Mouse (Mus musculus) stomach, embryonic 14.5 days (tissue): Measurements from ENCODE around the gene Hectd1. TPM values are rescaled to one million over a fixed set of nuclear protein-coding genes. Genes with fewer than 3 reads are reported as not detected.

Experiments
- ATAC-seq: fragments of 200-750 bp; cut with Nextera tagmentation; 2 replicates; pipeline ENCODE4 v1.8.0; 2017; ENCODE audit warnings: low read depth, moderate TSS enrichment; ENCODE audit not compliant: insufficient number of reproducible peaks, insufficient read depth, low FRiP score
- H3K27ac ChIP-seq: fragments of 300-500 bp; sonication (generic); 2 replicates; pipeline ENCODE4 v1.5.1; 2014; ENCODE audit warnings: mild to moderate bottlenecking, low read length, moderate library complexity, mixed read lengths
- H3K27me3 ChIP-seq: fragments of 300-500 bp; sonication (generic); 2 replicates; pipeline ENCODE4 v1.6.1; 2014; ENCODE audit warnings: low read length, control low read depth, mixed read lengths; ENCODE audit not compliant: control insufficient read depth, insufficient read depth
- H3K36me3 ChIP-seq: fragments of 300-500 bp; sonication (generic); 2 replicates; pipeline ENCODE4 v1.6.1; 2014; ENCODE audit warnings: mild to moderate bottlenecking, control low read depth, low read length, moderate library complexity, mixed read lengths; ENCODE audit not compliant: control insufficient read depth, insufficient read depth
- H3K4me1 ChIP-seq: fragments of 300-500 bp; sonication (generic); 2 replicates; pipeline ENCODE4 v1.6.1; 2014; ENCODE audit warnings: low read length, control low read depth, mixed read lengths; ENCODE audit not compliant: control insufficient read depth, insufficient read depth
- H3K4me2 ChIP-seq: fragments of 300-500 bp; sonication (generic); replicated peaks from 2 replicates; pipeline ENCODE4 v1.6.1; 2014; ENCODE audit warnings: low read depth, low read length, control low read depth
- H3K4me3 ChIP-seq: fragments of 300-500 bp; sonication (generic); 2 replicates; pipeline ENCODE4 v1.5.1; 2014; ENCODE audit warnings: low read depth, low read length, control low read depth
- H3K9ac ChIP-seq: fragments of 300-500 bp; sonication (generic); replicated peaks from 2 replicates; pipeline ENCODE4 v1.6.1; 2014; ENCODE audit warnings: low read depth, mild to moderate bottlenecking, control low read depth, low read length, moderate library complexity, mixed read lengths
- H3K9me3 ChIP-seq: fragments of 300-500 bp; sonication (generic); 2 replicates; pipeline ENCODE4 v1.6.1; 2016; ENCODE audit warnings: low read depth, low read length, control low read depth; ENCODE audit not compliant: control insufficient read depth
- WGBS: fragments of 180-500 bp; shearing (Covaris S2); extraction: QIAGEN DNeasy Blood & Tissue Kit; methylation state at CpG from one replicate; pipeline ENCODE4 v1.1.7; 2014; 5-methylcytosine and 5-hydroxymethylcytosine counted together
- polyA plus RNA-seq: library from polyadenylated mRNA; unstranded; fragments of >200 nt; fragmentation: Nextera tagmentation; extraction: Ambion mirVana; gene quantifications from 2 replicates; pipeline ENCODE4 v1.2.1, GENCODE M21; 2014

The Hectd1 gene
- polyA plus RNA-seq, 1 experiment from 2014 or later, result 52.3 TPM

- Histone ChIP-seq H3K9me3 (no peaks in the 10 kb centered on the region), H3K9ac (no peak overlapping the region), H3K4me2 (no peak overlapping the region), H3K4me3 (no peak overlapping the region), H3K27ac (no peak overlapping the region), H3K36me3 (no peaks in the 10 kb centered on the region), H3K4me1 (peaks cover 15% of the 10 kb centered on the region), H3K27me3 (no peaks in the 10 kb centered on the region)
- 71% methylated on average over 1 of the region's 1 CpGs for WGBS
- no peak for ATAC-seq
These were observed 92.5 kb downstream of the Hectd1 start for GRCm38 (mm10) chr12:51736807-51737206.

- Histone ChIP-seq H3K27me3 (no peaks in the 10 kb centered on the region), H3K4me2 (no peak overlapping the region), H3K27ac (peak overlapping the region; percentile 63; the same call in 1 of the 2 replicates), H3K9me3 (no peaks in the 10 kb centered on the region), H3K36me3 (no peaks in the 10 kb centered on the region), H3K4me1 (peaks cover 15% of the 10 kb centered on the region), H3K9ac (no peak overlapping the region), H3K4me3 (no peak overlapping the region)
- WGBS, result 67% methylated on average over 3 of the region's 3 CpGs
- no peak for ATAC-seq
These were observed 93.0 kb downstream of the Hectd1 start for GRCm38 (mm10) chr12:51736381-51736780.

GRCm38 (mm10) chr12:51735840-51736271 lies 93.5 kb downstream of the Hectd1 start:
- 39% methylated on average over 7 of the region's 7 CpGs for WGBS
- H3K9ac ChIP-seq, result no peak overlapping the region
- H3K4me3 ChIP-seq, result no peak overlapping the region
- peaks cover 15% of the 10 kb centered on the region for H3K4me1 ChIP-seq
- ATAC-seq, result peak; percentile 79
- no peaks in the 10 kb centered on the region for H3K27me3 ChIP-seq
- H3K9me3 ChIP-seq, result no peaks in the 10 kb centered on the region
- peak overlapping the region; percentile 63; the same call in 1 of the 2 replicates for H3K27ac ChIP-seq
- no peak overlapping the region for H3K4me2 ChIP-seq
- H3K36me3 ChIP-seq, result no peaks in the 10 kb centered on the region

GRCm38 (mm10) chr12:51734605-51735211 lies 94.6 kb downstream of the Hectd1 start:
- no peak for ATAC-seq
- Histone ChIP-seq H3K9ac (no peak overlapping the region), H3K4me1 (peaks cover 15% of the 10 kb centered on the region), H3K9me3 (no peaks in the 10 kb centered on the region), H3K27me3 (no peaks in the 10 kb centered on the region), H3K36me3 (no peaks in the 10 kb centered on the region), H3K4me3 (no peak overlapping the region), H3K4me2 (peak overlapping the region; percentile 13), H3K27ac (peak overlapping the region; percentile 66)
- 51% methylated on average over 14 of the region's 14 CpGs for WGBS

- 94% methylated on average over 9 of the region's 9 CpGs for WGBS
- no peaks in the 10 kb centered on the region for H3K9me3 ChIP-seq
- H3K4me2 ChIP-seq, result no peak overlapping the region
- H3K27ac ChIP-seq, result no peak overlapping the region
- no peak for ATAC-seq
- peaks cover 3% of the 10 kb centered on the region for H3K4me1 ChIP-seq
- H3K4me3 ChIP-seq, result no peak overlapping the region
- no peaks in the 10 kb centered on the region for H3K36me3 ChIP-seq
- no peak overlapping the region for H3K9ac ChIP-seq
- H3K27me3 ChIP-seq, result no peaks in the 10 kb centered on the region
These were observed 99.5 kb downstream of the Hectd1 start for GRCm38 (mm10) chr12:51729827-51730226.

- WGBS, result 69% methylated on average over 11 of the region's 11 CpGs
- H3K4me3 ChIP-seq, result no peak overlapping the region
- ATAC-seq, result no peak
- H3K4me1 ChIP-seq, result no peaks in the 10 kb centered on the region
- no peaks in the 10 kb centered on the region for H3K27me3 ChIP-seq
- H3K27ac ChIP-seq, result peak overlapping the region; percentile 44; the same call in 1 of the 2 replicates
- H3K4me2 ChIP-seq, result no peak overlapping the region
- H3K9me3 ChIP-seq, result no peaks in the 10 kb centered on the region
- no peak overlapping the region for H3K9ac ChIP-seq
- H3K36me3 ChIP-seq, result no peaks in the 10 kb centered on the region
These were observed 100.3 kb downstream of the Hectd1 start for GRCm38 (mm10) chr12:51729058-51729457.

- H3K36me3 ChIP-seq, result no peaks in the 10 kb centered on the region
- ATAC-seq, result 0 out of 2 replicates have a peak, but pooled peaks have one; percentile 46
- no peak overlapping the region for H3K9ac ChIP-seq
These were observed 107.5 kb downstream of the Hectd1 start for GRCm38 (mm10) chr12:51721836-51722235.

GRCm38 (mm10) chr12:51718617-51719016 lies 110.7 kb downstream of the Hectd1 start:
- Histone ChIP-seq H3K4me3 (no peak overlapping the region), H3K9me3 (no peaks in the 10 kb centered on the region), H3K9ac (no peak overlapping the region), H3K36me3 (no peaks in the 10 kb centered on the region), H3K27ac (no peak overlapping the region), H3K4me2 (no peak overlapping the region), H3K4me1 (no peaks in the 10 kb centered on the region), H3K27me3 (no peaks in the 10 kb centered on the region)
- 89% methylated on average over 6 of the region's 6 CpGs for WGBS
- ATAC-seq, result no peak

More at GRCm38 (mm10) chr12:51721836-51722235, 107.5 kb downstream of the Hectd1 start:
- Histone ChIP-seq H3K4me3 (no peak overlapping the region), H3K27me3 (no peaks in the 10 kb centered on the region), H3K4me2 (no peak overlapping the region), H3K27ac (no peak overlapping the region), H3K4me1 (no peaks in the 10 kb centered on the region), H3K9me3 (no peaks in the 10 kb centered on the region)
- 85% methylated on average over 8 of the region's 8 CpGs for WGBS

- Histone ChIP-seq H3K36me3 (no peaks in the 10 kb centered on the region), H3K4me2 (no peak overlapping the region), H3K4me3 (no peak overlapping the region), H3K4me1 (peaks cover 7% of the 10 kb centered on the region; the same call in 1 of the 2 replicates), H3K27me3 (no peaks in the 10 kb centered on the region), H3K9ac (no peak overlapping the region), H3K27ac (no peak overlapping the region), H3K9me3 (no peaks in the 10 kb centered on the region)
- no peak for ATAC-seq
- 65% methylated on average over 1 of the region's 1 CpGs for whole genome bisulfite sequencing
These were observed 116.7 kb downstream of the Hectd1 start for GRCm38 (mm10) chr12:51712685-51713084.
